Mouse (Mus musculus): ENCODE measurements around the gene Zmat1. TPM values are rescaled to one million over a fixed set of nuclear protein-coding genes. Genes with fewer than 3 reads are reported as not detected.
"Not testable (repeated sequence)": the region's sequence is repeated elsewhere in the genome, so short reads cannot be mapped to it uniquely, and the experiment has no call there.

The Zmat1 gene
- 5.8 and 6.4 TPM in 2 replicates for polyA plus RNA-seq (2015; fragmentation: Nextera tagmentation; extraction: Ambion mirVana)

DNA sequence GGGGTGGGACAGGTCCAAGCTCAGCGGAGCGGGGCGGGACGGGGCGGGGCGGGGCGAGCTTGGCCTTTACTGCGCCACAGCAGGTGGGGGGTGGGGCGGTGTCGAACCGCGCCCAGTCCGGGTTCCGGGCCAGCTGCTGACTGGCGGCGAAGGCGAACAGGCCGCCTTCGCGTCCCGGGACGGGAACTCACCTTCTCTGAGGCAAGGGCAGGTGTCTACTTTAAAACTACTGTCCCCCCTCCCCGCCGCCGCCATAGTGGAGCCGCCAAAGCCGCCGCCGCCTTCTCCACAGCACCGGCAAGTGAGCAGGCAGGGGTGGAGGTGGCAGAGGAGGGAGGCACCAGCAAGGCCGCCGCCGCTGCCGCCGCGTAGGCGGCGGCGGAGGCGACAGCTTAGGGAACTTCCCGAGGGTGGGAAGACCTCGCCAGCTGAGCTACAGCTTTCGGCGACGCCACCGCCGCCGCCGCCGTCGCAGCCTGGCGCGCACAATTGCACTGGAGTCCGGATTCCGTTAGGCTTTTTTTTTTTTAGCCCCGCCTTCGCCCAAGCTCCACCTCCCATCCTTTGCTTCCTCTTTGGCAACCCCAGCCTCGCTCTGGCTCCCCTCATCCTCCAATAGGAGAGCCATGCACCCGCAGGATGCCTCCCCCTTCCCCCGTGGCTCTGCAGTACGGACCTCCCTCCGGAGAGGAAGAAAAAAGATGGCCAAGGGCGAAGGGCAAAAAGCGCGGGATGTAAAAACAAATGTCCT lies at the start of gene Zmat1:
Gene Zmat1, minus strand, starts transcription at position 490 of the 751 bp plus-strand sequence.
- peaks cover 33% of the 10 kb centered on the region for H3K27me3 ChIP-seq
- 17% methylated on average over 32 of the region's 65 CpGs for WGBS
- H3K27ac ChIP-seq = peak within 1 kb of the TSS; percentile 92

DNA sequence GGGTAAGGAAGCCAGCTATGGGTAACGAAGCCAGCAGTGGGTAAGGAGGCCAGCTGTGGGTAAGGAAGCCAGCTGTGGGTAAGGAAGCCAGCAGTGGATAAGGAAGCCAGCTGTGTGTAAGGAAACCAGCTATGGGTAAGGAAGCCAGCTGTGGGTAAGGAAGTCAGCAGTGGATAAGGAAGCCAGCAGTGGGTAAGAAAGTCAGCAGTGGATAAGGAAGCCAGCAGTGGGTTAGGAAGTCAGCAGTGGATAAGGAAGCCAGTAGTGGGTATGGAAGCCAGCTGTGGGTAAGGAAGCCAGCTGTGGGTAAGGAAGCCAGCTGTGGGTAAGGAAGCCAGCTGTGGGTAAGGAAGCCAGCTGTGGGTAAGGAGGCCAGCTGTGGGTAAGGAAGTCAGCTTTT lies 44.9 kb upstream of the Zmat1 start:
- not testable (repeated sequence) for H3K27ac ChIP-seq
- 61% methylated on average over 1 of the region's 1 CpGs for WGBS

More for the DNA sequence above, at the start of gene Zmat1:
- ATAC-seq (replicated peaks; ENCODE audit: low FRiP score) = peak; percentile 100
- Histone ChIP-seq H3K9ac (peak within 1 kb of the TSS; percentile 62), H3K4me1 (no peaks in the 10 kb centered on the region), H3K4me2 (peak within 1 kb of the TSS; percentile 53), H3K9me3 (replicated peaks) (no peaks in the 10 kb centered on the region), H3K36me3 (no peaks in the 10 kb centered on the region), H3K4me3 (replicated peaks) (peak within 1 kb of the TSS; percentile 65)

DNA sequence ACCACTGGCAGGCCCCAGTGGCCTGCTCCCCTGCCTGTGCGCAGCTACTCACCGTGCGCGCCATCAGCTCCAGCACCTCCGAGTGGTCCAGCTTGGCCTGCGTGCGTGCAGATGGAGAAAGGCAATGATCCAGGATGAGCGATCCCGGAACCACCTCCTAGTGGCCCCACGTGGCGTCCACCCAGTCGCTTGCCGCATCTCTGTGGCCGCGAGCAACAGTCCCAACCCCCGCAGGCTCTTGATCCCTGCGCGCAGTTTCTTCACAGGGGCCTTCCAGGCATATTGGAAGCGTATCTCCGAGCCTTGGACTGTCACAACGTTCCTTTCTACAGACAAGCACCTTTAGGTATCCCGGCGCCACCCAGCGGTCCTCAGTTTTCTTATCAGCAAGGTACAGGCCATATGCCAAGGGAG lies 27.0 kb upstream of the Zmat1 start:
- WGBS = 20% methylated on average over 24 of the region's 24 CpGs
- Histone ChIP-seq H3K4me2 (peak overlapping the region; percentile 61), H3K9ac (no peak overlapping the region), H3K36me3 (no peaks in the 10 kb centered on the region), H3K4me1 (0 out of 2 replicates have a peak, but pooled peaks cover 4% of the 10 kb centered on the region), H3K4me3 (replicated peaks) (peak overlapping the region; percentile 34), H3K27ac (no peak overlapping the region), H3K9me3 (replicated peaks) (no peaks in the 10 kb centered on the region), H3K27me3 (peaks cover 42% of the 10 kb centered on the region)
- no peak for ATAC-seq (replicated peaks; ENCODE audit: low FRiP score)

More for the DNA sequence above, 44.9 kb upstream of the Zmat1 start:
- H3K9ac ChIP-seq; H3K4me3 ChIP-seq (replicated peaks); ATAC-seq (replicated peaks; ENCODE audit: low FRiP score); H3K36me3 ChIP-seq; H3K4me2 ChIP-seq; H3K4me1 ChIP-seq; H3K9me3 ChIP-seq (replicated peaks): not testable (repeated sequence)
- peaks cover 22% of the 10 kb centered on the region for H3K27me3 ChIP-seq

DNA sequence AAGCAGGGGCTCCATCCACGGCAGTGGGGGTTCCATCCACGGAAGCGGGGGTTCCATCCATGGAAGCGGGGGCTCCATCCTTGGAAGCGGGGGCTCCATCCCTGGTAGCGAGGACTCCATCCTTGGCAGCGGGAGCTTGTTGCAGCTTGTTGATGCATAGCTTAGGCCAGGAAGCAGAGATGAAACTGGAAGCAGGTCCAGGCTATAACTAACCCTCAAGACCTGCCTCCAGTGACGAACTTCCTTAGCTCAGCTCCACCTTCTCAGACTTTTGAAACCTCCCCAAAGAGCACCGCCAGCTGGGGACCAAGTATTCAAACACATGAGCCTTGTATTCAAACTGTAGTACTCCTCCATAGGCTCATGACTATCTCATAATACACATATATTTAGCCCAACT lies 16.1 kb upstream of the Zmat1 start:
- Histone ChIP-seq H3K9me3 (replicated peaks) (no peaks in the 10 kb centered on the region), H3K36me3 (no peaks in the 10 kb centered on the region), H3K27me3 (peaks cover 52% of the 10 kb centered on the region), H3K4me3 (replicated peaks) (no peak overlapping the region), H3K27ac (no peak overlapping the region), H3K4me2 (no peak overlapping the region), H3K4me1 (no peaks in the 10 kb centered on the region), H3K9ac (no peak overlapping the region)
- no peak for ATAC-seq (replicated peaks; ENCODE audit: low FRiP score)
- 82% methylated on average over 9 of the region's 9 CpGs for WGBS

DNA sequence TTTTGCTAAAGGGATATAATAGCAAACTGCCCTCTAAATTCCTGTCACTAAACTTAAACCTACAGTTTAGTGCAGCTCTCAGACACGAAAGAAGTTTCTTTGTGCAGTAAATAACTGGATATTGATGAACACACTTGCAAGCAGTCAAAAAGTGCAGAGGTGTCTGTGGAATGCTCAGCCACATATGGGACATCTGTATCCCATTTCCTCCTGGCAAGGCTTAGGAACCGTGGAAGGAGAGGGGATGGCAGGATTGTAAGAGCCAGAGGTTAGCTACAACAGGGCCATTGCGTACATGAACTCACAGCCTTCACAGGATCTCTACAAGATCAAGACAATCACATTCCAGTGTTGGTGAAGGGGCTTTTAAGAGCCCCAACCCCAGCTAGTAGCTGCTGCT lies 2.4 kb upstream of the Zmat1 start:
- ATAC-seq (replicated peaks; ENCODE audit: low FRiP score) = no peak
- Histone ChIP-seq H3K4me1 (no peaks in the 10 kb centered on the region), H3K4me3 (replicated peaks) (no peak overlapping the region), H3K4me2 (no peak overlapping the region), H3K9me3 (replicated peaks) (no peaks in the 10 kb centered on the region), H3K36me3 (no peaks in the 10 kb centered on the region), H3K27ac (no peak overlapping the region), H3K9ac (no peak overlapping the region), H3K27me3 (peaks cover 22% of the 10 kb centered on the region)
- 45% methylated on average over 3 of the region's 3 CpGs for WGBS

DNA sequence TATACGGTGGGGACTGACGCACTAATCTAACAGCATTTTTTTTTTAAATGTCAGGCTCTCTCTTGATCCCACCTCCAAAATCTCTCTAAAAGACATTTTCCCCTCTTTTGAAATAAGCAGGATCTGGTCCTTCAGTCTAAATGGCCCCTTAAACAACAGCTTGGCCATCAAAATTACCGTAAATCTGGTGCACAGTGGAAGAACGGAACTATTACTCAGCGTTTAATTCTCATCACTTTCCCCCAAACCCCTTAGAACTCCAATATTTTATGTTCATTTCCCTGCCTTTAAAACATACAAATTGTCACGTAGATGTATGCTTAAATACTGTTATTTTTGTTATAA lies 434 bp upstream of the Zmat1 start:
- peak; percentile 38 for ATAC-seq (replicated peaks; ENCODE audit: low FRiP score)
- Histone ChIP-seq H3K36me3 (no peaks in the 10 kb centered on the region), H3K4me1 (no peaks in the 10 kb centered on the region), H3K4me2 (peak overlapping the region; percentile 53), H3K9me3 (replicated peaks) (no peaks in the 10 kb centered on the region), H3K27me3 (peaks cover 31% of the 10 kb centered on the region), H3K9ac (no peak overlapping the region), H3K4me3 (replicated peaks) (peak overlapping the region; percentile 65), H3K27ac (0 out of 2 replicates have a peak overlapping the region, but pooled peaks have one; percentile 45)
- 44% methylated on average over 6 of the region's 6 CpGs for WGBS

DNA sequence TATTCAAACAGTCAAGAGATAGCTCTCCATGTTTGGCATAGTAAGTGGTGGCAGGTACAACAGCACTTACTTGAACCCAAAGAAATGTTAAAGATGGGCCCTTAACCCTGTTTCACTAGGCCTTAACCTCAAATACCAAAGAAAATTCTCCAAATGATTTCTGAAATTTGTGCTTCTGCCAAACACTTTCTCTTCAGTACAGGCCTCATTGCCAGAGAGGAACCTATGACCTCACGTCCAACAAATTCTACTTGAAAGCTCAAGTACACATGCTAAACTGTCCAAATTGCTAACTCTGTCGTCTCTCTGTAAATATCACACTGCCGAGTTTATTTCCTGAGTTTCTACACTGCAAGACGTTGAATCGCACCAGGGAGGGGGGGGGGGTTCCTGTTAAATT lies 988 bp downstream of the Zmat1 start:
- H3K9me3 ChIP-seq (replicated peaks) = no peaks in the 10 kb centered on the region
- H3K4me3 ChIP-seq (replicated peaks) = peak overlapping the region; percentile 65
- H3K4me2 ChIP-seq = peak overlapping the region; percentile 53
- H3K9ac ChIP-seq = no peak overlapping the region
- no peaks in the 10 kb centered on the region for H3K4me1 ChIP-seq
- H3K27ac ChIP-seq = no peak overlapping the region
- H3K36me3 ChIP-seq = no peaks in the 10 kb centered on the region
- peaks cover 33% of the 10 kb centered on the region for H3K27me3 ChIP-seq
- no peak for ATAC-seq (replicated peaks; ENCODE audit: low FRiP score)
- 33% methylated on average over 5 of the region's 5 CpGs for WGBS

DNA sequence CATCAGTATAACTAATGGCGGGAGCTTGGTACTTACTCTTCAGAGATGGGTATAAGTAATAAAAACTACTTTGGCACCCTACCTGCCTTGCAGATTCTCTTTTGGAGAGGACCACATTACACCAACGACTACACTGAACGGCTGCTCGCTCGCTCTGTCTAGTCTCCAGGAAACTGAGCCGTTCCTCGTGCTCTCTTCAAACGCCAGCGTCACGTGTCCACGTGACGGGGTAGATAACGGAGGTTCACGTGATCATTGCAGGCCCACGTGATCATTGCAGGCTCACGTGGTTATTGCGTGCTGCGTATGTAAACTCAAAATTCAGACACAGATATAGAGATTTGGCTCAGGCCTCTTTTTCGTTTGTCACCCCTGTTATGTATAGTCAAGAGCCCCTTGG lies 44.5 kb downstream of the Zmat1 start, which contains the start of gene Nxf2:
Gene Nxf2, minus strand, starts transcription at position 209 of the 400 bp plus-strand sequence.
- peak within 1 kb of the TSS; percentile 37 for H3K4me3 ChIP-seq (replicated peaks)
- no peaks in the 10 kb centered on the region for H3K9me3 ChIP-seq (replicated peaks)
- H3K36me3 ChIP-seq = no peaks in the 10 kb centered on the region
- H3K4me1 ChIP-seq = no peaks in the 10 kb centered on the region
- H3K4me2 ChIP-seq = peak within 1 kb of the TSS; percentile 58
- WGBS = 90% methylated on average over 19 of the region's 19 CpGs
- no peak within 1 kb of the TSS for H3K27ac ChIP-seq
- peaks cover 15% of the 10 kb centered on the region for H3K27me3 ChIP-seq
- H3K9ac ChIP-seq = no peak within 1 kb of the TSS
- no peak for ATAC-seq (replicated peaks; ENCODE audit: low FRiP score)

DNA sequence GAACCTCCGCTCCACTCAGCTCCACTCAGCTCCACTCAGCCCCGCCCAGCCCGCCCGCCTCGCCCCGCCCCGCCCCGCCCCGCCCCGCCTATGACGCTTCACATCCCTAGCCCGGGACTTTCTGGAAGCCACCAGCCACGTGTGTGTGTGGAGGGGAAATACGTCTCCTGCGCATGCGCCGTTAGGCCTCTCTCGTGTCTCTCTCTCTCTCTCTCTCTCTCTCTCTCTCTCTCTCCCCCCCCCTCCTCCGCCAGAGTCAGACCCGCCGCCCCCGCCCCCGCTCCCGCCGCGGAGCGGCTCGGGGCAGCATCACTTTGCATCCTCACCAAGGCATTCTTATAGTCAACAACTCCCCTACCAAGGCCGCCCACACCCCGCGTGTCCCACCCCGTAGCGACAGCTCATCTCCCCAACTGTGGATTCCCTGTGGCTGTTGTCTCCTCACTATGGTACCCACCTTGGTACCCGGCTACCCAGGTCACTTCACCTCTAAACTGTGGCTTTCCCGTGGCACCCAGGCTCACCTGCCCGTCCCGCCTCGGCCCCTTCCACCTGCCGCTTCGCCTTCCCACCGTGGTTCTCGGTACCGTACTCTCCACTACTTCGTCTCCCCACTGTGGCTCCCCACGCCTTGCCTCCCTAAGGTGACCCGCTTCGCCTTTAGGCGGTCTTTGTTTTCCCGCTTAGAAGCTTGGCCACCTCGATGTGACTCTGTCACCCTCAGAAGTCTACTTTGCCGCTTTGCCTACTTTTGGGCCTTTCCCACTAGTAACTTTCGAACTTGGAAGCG lies 45.5 kb downstream of the Zmat1 start:
- Histone ChIP-seq H3K27ac (no peak overlapping the region), H3K4me3 (replicated peaks) (peak overlapping the region; percentile 37), H3K9me3 (replicated peaks) (no peaks in the 10 kb centered on the region), H3K27me3 (peaks cover 19% of the 10 kb centered on the region), H3K36me3 (no peaks in the 10 kb centered on the region), H3K4me1 (no peaks in the 10 kb centered on the region), H3K9ac (no peak overlapping the region), H3K4me2 (peak overlapping the region; percentile 58)
- peak; percentile 94 for ATAC-seq (replicated peaks; ENCODE audit: low FRiP score)
- WGBS = 68% methylated on average over 31 of the region's 53 CpGs

DNA sequence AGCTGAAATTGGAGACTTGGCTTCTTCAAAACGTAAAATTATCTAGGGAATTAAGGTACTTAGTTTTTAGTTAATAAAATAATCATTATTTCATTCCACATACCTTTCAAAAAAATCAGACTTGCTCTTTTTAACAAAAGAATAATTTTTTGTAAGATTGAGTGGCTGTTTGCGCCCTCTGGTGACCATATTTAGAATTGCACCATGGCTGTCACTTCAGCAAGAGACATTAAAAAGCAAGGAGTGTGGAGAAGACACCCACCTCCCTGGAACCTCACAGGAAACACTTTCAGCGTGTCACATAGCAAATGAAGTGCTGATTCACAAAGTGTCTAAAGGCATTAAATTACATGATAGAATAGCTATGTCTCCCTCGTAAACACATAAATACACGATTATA lies 78.6 kb downstream of the Zmat1 start:
- H3K9me3 ChIP-seq (replicated peaks) = no peaks in the 10 kb centered on the region
- ATAC-seq (replicated peaks; ENCODE audit: low FRiP score) = no peak
- H3K27ac ChIP-seq = no peak overlapping the region
- H3K4me2 ChIP-seq = no peak overlapping the region
- no peaks in the 10 kb centered on the region for H3K4me1 ChIP-seq
- peaks cover 41% of the 10 kb centered on the region for H3K27me3 ChIP-seq
- H3K4me3 ChIP-seq (replicated peaks) = no peak overlapping the region
- WGBS = 34% methylated on average over 5 of the region's 5 CpGs
- H3K9ac ChIP-seq = no peak overlapping the region
- H3K36me3 ChIP-seq = no peaks in the 10 kb centered on the region

DNA sequence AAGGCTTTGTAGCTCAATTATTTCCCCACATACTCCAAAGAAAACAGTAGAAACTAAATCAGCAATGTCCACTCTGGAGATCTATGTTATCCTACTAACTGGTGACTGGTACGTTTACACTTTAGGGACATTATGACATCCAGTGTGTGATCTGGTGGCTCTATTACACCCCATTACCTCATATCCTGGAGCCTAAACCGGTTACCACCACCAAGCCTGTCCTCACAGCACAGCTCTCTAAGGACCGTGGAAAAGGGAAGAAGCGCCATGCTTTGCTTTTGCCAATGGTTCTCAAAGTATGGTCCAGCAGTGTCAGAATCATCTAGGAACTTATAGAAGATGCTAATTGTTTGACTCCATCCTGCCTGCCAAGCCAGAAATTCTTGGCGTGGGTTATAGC lies 79.1 kb downstream of the Zmat1 start:
- no peak overlapping the region for H3K4me2 ChIP-seq
- no peak overlapping the region for H3K27ac ChIP-seq
- H3K9ac ChIP-seq = no peak overlapping the region
- peaks cover 41% of the 10 kb centered on the region for H3K27me3 ChIP-seq
- no peak overlapping the region for H3K4me3 ChIP-seq (replicated peaks)
- no peaks in the 10 kb centered on the region for H3K36me3 ChIP-seq
- WGBS = 75% methylated on average over 5 of the region's 5 CpGs
- H3K9me3 ChIP-seq (replicated peaks) = no peaks in the 10 kb centered on the region
- no peak for ATAC-seq (replicated peaks; ENCODE audit: low FRiP score)
- H3K4me1 ChIP-seq = no peaks in the 10 kb centered on the region

DNA sequence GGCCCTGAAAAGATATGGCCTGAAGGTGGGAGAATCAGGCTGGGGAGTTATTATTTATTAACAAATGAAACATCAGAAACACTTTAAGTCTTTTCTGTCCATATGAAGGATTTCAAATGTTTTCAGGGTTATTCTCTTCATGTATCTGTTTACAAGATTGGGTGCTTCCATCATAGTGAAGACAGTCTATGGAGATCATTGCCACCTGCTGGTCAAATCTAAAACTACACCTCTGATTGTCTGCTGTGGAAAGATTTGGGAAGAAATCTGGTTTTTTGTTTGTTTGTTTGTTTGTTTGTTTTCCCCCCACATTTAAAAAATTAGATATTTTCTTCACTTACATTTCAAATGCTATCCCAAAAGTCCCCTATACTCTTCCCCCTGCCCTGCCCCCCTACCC lies 84.0 kb downstream of the Zmat1 start:
- Histone ChIP-seq H3K36me3 (no peaks in the 10 kb centered on the region), H3K4me1 (no peaks in the 10 kb centered on the region), H3K9me3 (replicated peaks) (no peaks in the 10 kb centered on the region), H3K9ac (no peak overlapping the region), H3K27me3 (peaks cover 27% of the 10 kb centered on the region; the same call in 1 of the 2 replicates), H3K27ac (no peak overlapping the region), H3K4me2 (no peak overlapping the region), H3K4me3 (replicated peaks) (no peak overlapping the region)
- no peak for ATAC-seq (replicated peaks; ENCODE audit: low FRiP score)

Measured in kidney, embryonic 15.5 days (tissue).